Mouse (Mus musculus) heart, adult 2 months (tissue): ENCODE data around the gene Acbd6.

Experiments used
- CTCF ChIP-seq: fragments of 200-600 bp; IDR thresholded peaks from 2 replicates; pipeline ENCODE4 v1.8.1; 2022; ENCODE audit warnings: antibody characterized with exemption, mild to moderate bottlenecking, moderate library complexity
- POLR2A ChIP-seq: fragments of 200-500 bp; IDR thresholded peaks from 2 replicates; pipeline ENCODE4 v1.6.1; 2011; ENCODE audit warnings: mild to moderate bottlenecking, low read depth, low read length, control low read depth; ENCODE audit not compliant: insufficient read depth

DNA sequence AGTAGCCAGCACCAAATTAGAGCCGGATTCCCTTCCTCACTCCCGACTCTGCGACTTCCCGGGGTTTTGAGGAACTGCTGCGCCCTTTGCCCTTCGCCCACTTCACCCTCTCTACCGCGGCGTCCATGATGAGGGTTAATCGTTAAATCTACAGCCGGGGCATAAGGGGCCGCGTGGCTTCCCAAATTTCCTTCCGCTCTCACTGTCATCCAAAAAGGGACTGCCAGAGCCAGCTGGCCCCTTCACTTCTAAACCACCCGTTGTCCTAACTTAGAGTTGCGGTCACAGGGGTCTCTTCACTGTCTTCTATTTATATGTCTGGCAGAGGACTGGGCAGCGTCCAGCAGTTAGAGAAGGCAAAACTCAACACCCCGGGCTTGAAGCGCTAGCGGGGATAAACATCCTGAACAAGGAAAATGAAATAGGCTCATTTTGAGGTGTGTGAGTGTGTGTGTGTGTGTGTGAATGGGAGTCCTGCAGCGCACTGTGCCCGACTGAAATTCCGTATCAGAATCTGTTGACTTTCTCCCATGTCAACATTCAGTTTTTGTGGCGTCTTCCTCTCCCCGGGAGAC, 180.0 kb downstream of the Acbd6 start:
- TF ChIP-seq CTCF = no peak
- no peak for TF ChIP-seq POLR2A
